Mouse (Mus musculus) small intestine, adult 2 months (tissue): ENCODE measurements around the gene Hmga1.

Experiments used
- CTCF ChIP-seq: fragments of 200-500 bp; IDR thresholded peaks from 2 replicates; pipeline ENCODE4 v1.5.1; 2012; ENCODE audit warnings: low read depth, mild to moderate bottlenecking, control low read depth, inconsistent platforms, low read length, moderate library complexity, mixed read lengths; ENCODE audit not compliant: insufficient replicate concordance, insufficient read length; ENCODE audit errors: extremely low read depth
- POLR2A ChIP-seq: fragments of 200-500 bp; IDR thresholded peaks from 2 replicates; pipeline ENCODE4 v1.6.1; 2012; ENCODE audit warnings: low read depth, mild to moderate bottlenecking, control low read depth, inconsistent platforms, low read length, moderate library complexity

DNA sequence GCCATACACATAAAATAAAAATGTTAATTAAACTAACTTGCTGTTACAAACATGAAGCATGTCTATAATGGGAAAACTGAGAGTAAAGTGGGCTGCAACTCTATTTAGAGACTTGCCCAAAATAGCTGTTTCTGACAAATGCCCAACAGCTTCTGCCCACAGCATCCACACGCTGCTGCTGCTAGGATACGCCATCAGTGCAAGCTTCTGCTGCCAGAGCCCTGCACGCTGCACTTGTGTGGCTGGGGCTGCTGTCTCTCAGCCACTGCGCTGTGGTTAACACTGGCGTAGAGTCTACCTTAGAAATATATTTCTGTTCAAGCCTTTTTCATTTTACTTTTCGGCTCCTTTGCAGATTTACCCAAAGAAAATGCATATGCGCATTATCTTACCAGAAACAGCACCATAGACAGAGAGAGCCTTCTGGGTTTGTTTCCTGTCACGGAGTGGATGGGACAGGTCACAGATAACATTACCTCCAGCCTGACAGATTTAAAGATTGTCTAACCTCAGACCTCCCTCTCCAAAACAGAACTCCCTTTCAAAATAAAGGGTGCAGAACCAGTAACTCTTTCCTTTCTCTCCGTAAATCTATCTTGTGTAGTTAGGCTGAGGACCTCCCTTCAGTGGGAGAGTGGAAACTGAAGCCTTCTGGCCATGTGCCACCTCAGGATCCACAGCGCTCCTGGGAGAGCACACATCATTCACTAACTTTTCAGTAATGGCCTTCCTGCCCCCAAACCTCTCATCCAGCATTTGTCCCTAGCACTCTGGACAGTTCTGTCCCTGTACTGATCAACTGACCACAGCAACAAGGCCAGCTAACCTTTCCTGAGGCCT lies 54.6 kb downstream of the Hmga1 start:
- TF ChIP-seq CTCF (no peak), POLR2A (no peak)
